Mouse (Mus musculus) ovary, postnatal 14 days (tissue): ENCODE results near the gene Stmn3.

Source experiments
- DNase-seq: peaks from one replicate; pipeline ENCODE4 v3.0.0; 2022; ENCODE audit warnings: low spot score

The Stmn3 gene

DNA sequence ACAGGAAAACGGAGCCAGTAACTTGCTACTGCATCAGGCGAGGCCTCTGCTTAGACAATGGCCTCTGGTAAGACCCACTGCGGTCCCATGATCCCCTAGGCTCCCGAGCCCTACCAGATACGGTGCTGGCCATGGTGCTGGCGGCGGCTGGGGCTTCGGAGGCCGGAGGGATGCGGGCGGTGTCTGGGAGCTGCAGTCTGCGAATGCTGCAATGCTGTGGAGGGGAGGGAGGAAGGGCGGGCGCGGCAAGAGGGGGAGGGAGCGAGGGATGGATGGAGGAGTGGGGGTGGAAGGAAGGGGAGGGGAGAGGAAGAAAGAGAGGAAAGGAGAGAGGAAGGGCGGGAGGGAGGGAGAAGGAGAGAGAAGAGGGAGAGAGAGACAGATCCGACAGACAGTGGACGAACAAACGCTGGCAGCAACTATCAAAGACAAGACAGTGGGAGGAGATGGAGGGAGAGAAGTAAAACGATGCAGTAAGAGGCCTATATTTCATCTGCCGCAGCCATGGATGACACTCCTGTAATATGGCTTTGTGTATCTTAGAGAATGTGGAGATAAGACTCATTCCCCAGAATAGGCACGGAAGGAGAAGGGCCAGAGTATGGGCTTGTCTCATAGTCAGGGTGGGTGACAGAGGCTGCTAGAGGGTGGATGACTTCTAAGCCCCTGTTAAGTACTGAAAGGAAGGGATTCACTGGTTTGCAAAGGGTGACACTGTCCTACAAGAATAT lies at the start of gene Stmn3:
Gene Stmn3, minus strand, starts transcription at position 421 of the 731 bp plus-strand sequence.
- peak; percentile 46 for DNase-seq

DNA sequence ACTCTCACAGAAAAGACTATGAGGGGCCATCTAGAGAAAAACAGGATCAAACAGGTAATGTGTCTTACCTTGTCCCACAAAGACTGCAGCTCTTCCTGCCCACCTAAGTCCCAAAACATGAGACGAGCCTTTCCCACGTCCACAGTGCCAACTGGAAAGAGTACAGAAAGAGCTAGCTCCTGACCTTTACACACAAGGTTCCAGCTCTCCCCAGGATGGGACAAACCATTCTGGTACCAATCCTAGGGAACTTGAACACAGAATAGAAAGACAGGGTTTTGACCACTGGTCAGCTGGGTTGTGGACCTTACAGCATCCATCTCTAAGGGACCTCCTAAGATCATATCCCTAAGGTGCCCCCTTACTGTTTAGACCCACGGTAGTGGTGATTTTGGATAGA lies 49.6 kb upstream of the Stmn3 start:
- DNase-seq: no peak

DNA sequence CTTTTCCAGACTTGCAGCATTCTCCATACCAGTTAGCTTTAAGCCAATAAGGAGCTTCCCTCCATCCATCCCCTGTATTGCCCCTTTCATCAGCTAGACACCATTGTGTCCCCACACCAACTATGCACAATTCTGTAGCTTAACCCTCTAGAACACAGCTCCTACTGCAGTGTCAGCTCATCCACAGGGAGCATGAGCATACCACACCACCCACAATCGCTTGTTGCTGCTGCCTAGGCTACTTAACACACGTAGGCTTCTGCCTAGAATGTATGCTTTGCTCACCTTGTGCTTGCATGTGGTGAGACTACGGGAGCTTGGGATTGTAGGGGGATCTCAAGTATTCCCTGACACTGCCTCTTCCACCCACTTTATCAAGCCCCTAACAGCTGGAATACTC lies 42.5 kb upstream of the Stmn3 start:
- no peak for DNase-seq

DNA sequence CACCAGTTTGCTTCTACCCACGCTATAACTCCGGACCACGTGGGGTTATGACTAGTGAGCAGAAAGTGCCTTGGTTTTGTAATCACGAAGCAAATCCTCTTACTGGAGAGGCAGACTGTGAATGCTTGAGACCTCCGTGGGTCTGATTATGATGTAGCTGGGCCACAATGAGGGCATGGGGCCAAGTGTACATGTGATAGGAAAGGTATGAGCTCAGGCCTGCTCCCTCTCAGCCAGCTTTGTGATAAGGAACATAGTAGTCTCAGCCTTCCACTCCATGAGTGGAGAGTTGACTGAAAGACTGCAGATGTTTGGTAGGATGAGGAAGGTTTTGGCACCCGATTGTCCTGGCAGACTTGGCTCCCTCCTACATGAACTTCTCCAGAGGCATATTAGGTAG lies 28.5 kb upstream of the Stmn3 start:
- no peak for DNase-seq

DNA sequence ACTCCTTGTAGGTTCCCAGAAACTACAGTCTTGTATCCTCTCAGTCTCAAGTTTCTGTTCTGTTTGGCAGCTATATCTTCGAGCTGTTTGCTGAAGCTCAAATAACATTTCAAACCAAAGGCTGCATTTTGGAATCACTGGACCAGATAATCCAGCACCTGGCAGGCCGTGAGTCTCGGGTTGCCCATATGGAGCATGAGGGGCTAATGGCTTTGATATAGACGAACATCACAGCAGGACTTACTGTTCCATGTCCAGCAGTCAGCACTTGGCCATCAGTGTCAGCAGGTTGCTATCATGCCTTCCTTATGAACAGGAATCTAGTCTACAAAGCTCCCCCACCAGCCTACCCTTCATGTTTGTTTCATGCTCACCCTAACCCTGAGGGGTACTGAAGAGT lies 26.1 kb upstream of the Stmn3 start:
- no peak for DNase-seq

DNA sequence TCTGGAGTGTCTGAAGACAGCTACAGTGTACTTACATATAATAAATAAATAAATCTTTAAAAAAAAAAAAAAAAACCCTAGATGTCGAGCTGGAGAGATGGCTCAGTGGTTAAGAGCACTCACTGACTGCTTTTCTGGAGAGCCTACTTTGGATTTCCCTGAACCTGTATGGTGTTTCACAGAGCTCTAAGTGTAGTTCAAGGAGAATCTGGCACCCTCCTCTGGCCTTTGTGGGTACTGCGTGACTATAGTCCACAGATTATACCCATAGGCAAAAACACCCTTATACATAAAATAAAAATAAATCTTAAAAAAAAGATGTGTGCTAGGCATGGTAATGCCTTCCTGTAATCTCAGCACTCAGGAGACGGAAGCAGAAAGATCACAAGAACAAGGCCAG lies 19.7 kb upstream of the Stmn3 start:
- peak; percentile 34 for DNase-seq

DNA sequence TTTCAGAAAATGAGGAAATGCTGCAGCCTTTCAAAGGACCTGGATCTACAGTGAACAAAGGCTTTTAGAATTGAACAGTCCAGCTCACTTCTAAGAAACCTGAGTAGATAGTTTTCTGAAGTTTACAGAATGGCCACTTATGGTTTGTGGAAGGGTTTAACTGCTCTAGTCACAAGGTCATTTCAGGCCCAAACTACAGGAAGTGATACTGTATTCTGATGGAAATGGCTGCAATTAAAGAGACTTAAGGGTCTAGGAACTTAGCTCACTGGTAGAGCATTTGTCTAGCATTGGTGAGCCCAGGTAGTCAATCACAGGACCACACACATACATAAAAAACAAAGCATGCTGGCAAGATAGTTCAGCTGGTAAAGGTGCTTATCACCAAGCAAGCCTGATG lies 18.2 kb upstream of the Stmn3 start:
- no peak for DNase-seq

DNA sequence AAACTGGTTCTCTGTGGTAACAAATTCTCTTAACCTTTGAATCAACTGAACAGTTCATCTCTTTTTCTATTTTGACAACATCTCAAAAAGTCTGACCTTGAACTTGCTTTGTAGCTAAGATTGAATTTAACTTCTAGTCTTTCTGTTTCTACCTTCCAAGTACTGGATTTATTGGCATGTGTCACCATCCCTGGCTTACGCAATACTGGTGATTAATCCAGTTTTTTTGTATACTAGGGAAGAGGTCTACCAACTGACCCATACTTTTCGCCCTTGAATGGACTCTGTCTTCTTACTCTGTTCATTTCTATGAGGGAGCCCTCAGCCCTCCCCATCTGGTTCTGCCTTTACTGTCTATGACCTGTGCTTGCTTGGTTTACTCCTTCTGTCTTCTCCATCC lies 11.8 kb upstream of the Stmn3 start:
- DNase-seq: no peak

DNA sequence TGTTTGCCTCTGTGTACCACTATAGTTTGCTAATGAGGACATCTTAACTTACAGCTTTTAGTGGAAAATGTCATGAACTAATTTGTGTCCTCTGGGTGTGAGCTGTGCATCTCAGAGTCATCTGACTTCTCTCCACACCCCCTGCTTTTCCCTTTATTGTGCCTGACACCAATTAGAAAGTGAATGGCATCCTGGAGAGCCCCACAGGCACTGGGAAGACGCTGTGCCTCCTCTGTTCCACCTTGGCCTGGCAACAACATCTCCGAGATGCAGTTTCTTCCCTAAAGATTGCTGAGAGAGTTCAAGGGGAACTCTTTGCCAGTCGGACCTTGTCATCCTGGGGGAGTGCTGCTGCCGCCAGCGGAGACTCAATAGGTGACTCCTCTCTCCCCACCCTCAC lies 7.8 kb upstream of the Stmn3 start:
- no peak for DNase-seq

DNA sequence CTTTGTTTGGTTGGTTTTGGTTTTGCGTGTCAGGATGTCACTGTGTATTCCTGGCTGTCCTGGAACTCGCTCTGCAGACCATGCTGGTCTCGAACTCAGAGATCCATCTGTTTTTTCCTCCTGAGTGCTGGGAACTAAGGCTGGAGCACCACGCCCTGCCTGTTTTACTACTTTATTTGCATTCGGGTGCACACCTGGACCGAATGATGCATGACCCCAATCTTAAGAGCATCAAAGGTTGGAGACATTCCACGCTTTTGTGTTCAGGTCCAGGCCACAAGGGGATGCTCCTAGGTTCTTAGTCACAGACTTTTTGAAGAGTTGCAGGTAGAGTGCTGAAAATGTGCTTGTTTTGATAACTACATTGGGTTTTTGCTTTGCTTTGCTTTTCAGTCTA lies 5.8 kb upstream of the Stmn3 start:
- DNase-seq: no peak

DNA sequence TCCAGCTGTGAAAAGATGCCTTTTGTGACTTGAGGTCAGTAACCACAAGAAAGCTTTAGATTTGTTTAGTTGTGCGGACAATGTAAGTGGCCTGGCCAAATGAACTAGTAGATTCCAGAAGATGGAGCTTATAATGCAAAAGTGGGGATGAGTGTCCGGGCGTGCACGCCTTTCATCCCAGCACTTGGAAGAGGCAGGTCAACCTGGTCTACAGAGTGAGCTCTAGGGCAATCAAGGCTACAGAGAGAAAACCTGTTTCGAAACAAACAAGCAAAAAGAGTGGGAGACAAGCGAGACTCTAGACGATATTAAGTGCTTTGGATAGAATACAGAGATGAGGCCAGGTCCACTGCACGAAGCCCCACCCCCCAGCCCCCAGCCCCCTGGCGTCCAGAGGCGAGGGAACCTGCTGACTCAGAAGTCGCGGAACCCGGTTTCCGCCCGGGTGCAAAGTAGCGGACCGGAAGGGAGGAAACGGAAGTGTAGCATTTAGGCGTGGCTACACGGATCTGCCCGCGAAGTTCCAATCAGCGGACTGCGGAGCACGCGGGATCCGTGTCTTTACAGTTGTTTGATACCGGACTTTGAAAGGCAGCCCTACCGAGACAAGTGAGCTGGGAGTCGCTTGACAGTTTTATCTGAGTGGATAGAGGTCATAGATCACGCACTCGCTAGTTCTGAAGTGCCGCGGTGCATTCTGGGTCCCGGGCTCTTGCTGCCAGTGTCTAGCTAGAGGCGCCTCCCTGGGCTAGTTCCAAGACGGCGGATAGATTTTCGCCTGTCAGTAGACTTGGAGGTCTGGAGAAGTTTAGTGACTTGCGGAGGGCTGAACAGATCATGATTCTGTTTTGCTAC lies 5.2 kb upstream of the Stmn3 start, which contains the start of gene Rtel1:
Gene Rtel1, plus strand, starts transcription at position 492 of the 855 bp plus-strand sequence.
- peak; percentile 77 for DNase-seq

DNA sequence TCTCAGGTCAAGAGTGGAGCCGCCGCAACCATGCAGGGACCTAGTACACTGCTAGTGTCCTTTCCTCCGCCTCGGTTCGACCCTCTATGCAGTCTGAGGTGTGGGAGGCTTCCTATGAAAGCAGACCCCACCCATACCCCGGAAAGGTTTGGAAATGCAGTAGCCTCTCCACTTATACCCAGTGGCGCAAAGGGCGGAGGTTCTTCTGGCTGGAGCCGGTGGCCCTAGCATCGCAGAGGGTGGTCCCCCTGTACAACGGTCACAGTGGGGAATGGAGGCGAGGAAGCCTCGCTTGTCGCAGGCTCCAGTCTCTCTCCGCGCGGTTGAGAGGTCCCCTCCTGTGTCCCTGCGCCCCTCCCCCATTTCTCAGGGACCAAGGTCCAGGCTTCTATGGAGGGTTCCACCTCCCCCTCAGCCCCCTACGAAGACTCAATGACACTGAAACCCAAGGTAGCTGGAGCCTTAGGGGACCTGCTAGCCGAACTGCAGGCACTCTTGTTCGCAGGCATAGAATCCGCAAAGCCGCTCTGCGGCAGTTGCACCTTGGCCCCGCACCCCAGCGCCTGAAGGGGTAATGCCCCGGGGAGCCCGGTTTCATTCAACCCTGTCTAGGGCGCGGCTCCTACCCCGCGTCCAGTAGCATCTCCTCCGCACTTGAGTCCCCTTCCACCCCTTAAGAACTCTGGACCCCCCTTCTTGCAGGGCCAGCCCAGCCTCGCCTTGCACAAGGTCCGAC lies 788 bp downstream of the Stmn3 start:
- DNase-seq: no peak

DNA sequence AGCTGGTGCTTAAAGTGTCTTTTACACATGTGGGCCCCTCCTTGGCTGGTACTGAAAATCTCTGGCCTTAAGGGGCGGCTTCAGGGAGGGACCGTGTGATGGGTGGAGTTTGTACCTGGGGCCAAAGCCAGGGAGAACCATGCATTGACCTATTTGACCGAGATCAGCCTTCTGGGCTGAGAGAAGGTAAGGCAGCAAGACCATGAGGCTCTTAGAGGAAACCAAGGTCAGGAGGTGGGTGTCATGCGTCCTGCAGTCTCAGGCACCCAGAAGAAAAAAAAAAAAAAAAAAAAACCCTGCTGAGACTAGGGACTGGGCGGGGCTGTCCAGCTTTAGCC lies 1.3 kb downstream of the Stmn3 start:
- DNase-seq: no peak

DNA sequence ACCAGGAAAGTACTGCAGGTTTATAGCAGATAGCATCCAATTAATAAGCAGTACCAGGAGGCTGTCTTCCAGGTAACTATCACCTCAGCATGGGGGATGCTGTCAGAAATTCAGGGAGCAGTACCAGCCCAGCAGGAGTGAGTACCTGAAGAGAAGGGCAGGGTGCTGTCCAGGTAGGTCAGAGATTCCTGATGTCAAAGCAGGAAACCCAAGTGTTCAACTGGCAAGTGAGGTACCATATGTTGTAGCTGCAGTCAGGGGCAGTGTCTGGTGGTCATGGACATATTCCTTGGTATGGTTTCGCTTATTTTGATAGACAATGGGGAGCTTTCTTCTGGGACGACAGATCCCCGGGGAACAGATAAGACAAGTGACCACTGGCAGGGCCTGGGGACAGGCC lies 1.9 kb downstream of the Stmn3 start:
- no peak for DNase-seq

DNA sequence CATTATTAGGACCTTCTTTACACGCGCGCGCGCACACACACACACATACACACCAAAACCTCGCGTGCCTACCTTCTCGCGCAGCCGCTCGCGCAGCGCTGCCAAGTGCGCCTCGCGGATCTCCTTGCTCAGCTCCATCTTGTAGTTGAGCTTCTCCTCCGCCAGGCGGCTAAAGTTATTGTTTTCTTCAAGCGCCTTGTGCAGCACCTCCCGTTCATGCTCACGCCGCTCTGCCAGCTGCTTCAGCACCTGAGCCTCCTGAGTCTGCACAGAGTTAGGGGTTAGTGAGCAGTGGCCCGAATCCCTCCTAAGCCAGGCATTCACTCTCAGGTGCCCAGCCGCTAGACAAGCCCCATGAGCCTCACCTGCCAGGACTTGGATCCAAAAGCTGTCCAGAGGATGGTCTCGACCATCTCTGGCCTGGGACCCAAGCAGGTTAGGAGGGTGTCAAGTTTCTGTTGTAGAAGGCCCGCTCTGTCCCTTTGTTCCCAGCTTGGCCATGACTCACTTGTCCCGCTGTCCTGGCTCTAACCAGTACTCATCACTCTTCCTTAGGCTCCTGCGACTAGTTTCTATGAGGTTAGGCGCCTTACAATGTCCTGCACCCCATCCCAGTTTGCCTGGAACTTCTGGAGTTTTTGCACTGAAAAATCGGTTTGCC lies 7.0 kb downstream of the Stmn3 start:
- no peak for DNase-seq

DNA sequence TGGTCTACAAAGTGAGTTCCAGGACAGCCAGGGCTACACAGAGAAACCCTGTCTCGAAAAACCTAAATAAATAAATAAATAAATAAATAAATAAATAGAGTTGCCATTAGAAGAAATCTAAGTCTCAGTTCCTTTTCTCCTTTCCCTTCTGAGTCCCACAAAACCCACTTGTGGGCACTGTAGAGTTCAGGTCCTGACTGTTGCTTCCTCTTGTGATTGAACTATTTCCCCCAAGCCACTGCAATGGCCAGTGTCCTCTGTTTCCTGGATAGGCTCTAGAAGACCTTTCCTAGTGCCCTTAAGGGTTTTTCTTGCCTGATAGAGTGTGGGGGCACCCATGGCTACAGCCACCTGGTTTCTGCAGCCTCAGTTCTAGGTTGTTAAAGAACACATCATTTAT lies 9.4 kb downstream of the Stmn3 start:
- DNase-seq: no peak

DNA sequence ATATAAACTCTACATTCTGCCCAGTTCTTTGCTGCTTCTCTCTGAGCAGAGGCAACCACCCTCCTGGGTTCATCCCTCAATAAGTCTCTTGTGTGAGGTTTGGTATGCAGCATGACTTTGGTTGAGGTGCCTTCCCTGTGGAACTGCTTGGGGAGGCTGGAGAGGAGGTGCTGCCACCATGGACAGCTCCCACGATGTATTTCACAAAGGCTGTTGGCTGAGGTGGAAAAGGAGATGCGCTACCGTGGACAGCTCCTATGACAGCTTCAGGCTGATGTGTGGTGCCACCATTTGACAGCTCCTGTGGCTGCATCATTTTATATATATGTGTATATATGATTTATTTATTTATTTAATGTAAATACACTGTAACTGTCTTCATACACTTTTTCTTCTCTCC lies 12.3 kb downstream of the Stmn3 start:
- no peak for DNase-seq

DNA sequence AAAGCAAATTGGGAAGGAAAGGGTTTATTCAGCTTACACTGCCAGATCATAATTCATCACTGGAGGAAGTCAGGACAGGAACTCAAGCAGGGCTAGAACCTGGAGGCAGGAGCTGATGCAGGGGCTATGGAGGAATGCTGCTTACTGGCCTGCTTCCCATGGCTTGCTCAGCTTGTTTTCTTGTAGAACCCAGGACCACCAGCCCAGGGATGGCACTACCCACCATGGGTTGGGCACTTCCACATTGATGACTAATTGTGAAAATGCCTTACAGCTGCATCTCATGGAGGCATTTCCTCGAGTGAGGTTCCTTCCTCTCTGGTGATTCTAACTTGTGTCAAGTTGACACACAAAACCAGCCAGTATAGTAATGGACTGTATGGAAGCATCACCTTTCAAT lies 23.4 kb downstream of the Stmn3 start:
- DNase-seq: no peak

DNA sequence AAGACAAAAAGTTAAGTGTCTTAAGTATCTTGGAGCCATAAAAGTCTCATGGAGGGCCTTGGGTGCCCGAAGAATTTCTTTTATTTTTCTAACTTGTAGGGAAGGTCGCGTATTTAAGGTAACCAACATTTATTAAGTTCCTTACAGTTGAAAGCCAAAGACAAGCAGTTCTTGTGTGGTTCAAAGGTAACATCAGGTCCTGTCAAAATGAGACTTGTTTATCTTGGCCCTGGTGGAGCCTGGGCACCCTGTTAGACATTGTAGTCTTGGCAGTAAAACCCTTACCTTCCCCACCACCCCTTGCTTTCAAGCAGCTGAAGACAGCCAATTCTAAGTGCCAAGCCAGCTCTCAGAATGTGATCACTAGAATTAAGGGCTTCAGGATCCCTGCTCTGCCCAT lies 25.6 kb downstream of the Stmn3 start:
- no peak for DNase-seq

DNA sequence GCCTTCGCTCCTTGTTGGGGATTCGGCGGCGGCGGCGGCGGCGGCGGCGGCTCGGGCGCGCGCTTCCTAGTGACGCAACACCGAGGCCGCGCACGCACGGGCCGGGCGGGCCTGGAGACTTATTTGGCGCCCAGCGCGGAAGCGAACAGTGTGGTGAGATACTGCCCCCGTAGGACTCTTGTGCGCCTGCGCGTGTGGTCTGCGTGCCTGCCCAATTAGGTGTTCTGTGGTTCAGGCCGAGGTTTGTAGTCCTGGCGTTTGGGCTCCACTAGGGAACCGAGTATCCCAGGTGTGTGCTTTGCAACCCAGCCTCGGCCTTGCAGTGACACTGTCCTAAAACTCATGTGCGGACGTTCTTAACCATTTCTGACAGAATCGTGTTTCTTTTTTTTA lies 26.3 kb downstream of the Stmn3 start, which contains the start of gene Gmeb2:
Gene Gmeb2, minus strand, starts transcription at position 78 of the 393 bp plus-strand sequence.
- DNase-seq: peak; percentile 81

DNA sequence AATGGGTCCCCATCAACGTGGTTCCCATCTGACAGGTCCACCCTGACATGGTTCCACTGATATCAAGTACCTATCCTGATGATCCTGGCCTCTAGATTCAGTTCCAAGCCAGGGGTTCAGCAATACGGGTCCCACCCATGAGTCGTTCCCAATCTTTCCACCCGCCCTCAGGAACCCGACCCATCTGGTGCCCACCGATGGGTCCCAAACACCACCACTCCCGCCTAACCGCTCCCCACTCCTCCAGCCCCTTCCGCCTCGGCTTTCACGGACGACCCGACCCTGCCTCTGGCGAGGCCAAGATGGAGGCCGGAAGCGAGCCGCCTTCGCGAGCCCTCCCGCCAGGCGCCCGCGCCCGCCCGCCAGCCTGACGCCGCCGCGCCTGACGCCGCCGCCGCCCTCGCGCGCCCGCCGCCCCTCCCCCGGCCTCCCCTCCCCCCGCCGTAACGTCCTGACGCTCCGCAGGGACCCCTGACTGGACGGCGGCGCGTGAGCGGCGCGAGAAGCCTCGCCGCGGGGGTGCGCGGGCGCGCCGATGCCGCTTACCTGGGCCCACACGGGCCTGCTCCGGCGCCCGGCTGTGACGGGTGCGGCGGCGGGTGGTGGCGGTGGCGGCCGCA lies 26.9 kb downstream of the Stmn3 start:
- peak; percentile 76 for DNase-seq
